Mouse (Mus musculus) E14TG2a.4 (cell line): ENCODE measurements around the gene Eya2.

ENCODE experiments used
- CTCF ChIP-seq: conservative IDR thresholded peaks from 2 replicates; pipeline ENCODE4 v1.5.1; 2014; ENCODE audit warnings: low read length
- NANOG ChIP-seq: IDR thresholded peaks from 2 replicates; pipeline ENCODE4 v1.6.1; 2014; ENCODE audit warnings: borderline replicate concordance, low read length, mixed read lengths
- POU5F1 ChIP-seq: IDR thresholded peaks from 2 replicates; pipeline ENCODE4 v1.6.1; 2014; ENCODE audit warnings: low read length, borderline replicate concordance

- TF ChIP-seq CTCF: no peak
- TF ChIP-seq NANOG: no peak
- no peak for TF ChIP-seq POU5F1
Observed at GRCm38 (mm10) chr2:165558916-165559315, 35.9 kb upstream of the Eya2 start.
